Mouse (Mus musculus) midbrain, postnatal 0 days (tissue): ENCODE measurements around the gene Nkap. TPM values are rescaled to one million over a fixed set of nuclear protein-coding genes. Genes with fewer than 3 reads are reported as not detected.
"Not testable (repeated sequence)": the region's sequence is repeated elsewhere in the genome, so short reads cannot be mapped to it uniquely, and the experiment has no call there.

Experiments used
- ATAC-seq: fragments of 200-750 bp; cut with Nextera tagmentation; 2 replicates; pipeline ENCODE4 v1.8.0; 2017; ENCODE audit warnings: moderate number of reproducible peaks, mild to moderate bottlenecking, moderate TSS enrichment, moderate library complexity; ENCODE audit not compliant: low FRiP score
- DNase-seq: peaks from one replicate; pipeline ENCODE4 v3.0.0-alpha.2; 2015; ENCODE audit warnings: low spot score
- H3K27ac ChIP-seq: fragments of 300-500 bp; sonication (generic); 2 replicates; pipeline ENCODE4 v1.5.1; 2014; ENCODE audit warnings: low read depth, mild to moderate bottlenecking, low read length, mixed read lengths
- H3K27me3 ChIP-seq: fragments of 300-500 bp; sonication (generic); 2 replicates; pipeline ENCODE4 v1.6.1; 2014; ENCODE audit warnings: low read length, control low read depth, mixed read lengths; ENCODE audit not compliant: insufficient read depth
- H3K36me3 ChIP-seq: fragments of 300-500 bp; sonication (generic); 2 replicates; pipeline ENCODE4 v1.6.1; 2014; ENCODE audit warnings: low read length, control low read depth, mixed read lengths; ENCODE audit not compliant: insufficient read depth
- H3K4me1 ChIP-seq: fragments of 300-500 bp; sonication (generic); 2 replicates; pipeline ENCODE4 v1.6.1; 2014; ENCODE audit warnings: mild to moderate bottlenecking, control low read depth, antibody characterized with exemption, low read length, mixed read lengths; ENCODE audit not compliant: insufficient read depth
- H3K4me2 ChIP-seq: fragments of 300-500 bp; sonication (generic); 2 replicates; pipeline ENCODE4 v1.6.1; 2014; ENCODE audit warnings: low read depth, mild to moderate bottlenecking, low read length, mixed read lengths; ENCODE audit not compliant: poor library complexity, severe bottlenecking
- H3K4me3 ChIP-seq: fragments of 300-500 bp; sonication (generic); 2 replicates; pipeline ENCODE4 v1.5.1; 2014; ENCODE audit warnings: low read depth, mild to moderate bottlenecking, low read length, moderate library complexity
- H3K9ac ChIP-seq: fragments of 300-500 bp; sonication (generic); replicated peaks from 2 replicates; pipeline ENCODE4 v1.6.1; 2014; ENCODE audit warnings: mild to moderate bottlenecking, low read length, moderate library complexity, mixed read lengths; ENCODE audit not compliant: poor library complexity, severe bottlenecking
- H3K9me3 ChIP-seq: fragments of 300-500 bp; sonication (generic); 2 replicates; pipeline ENCODE4 v1.6.1; 2016; ENCODE audit warnings: low read length, control low read depth
- CTCF ChIP-seq: IDR thresholded peaks from 2 replicates; pipeline ENCODE4 v1.5.1; 2016; ENCODE audit warnings: antibody characterized with exemption, mild to moderate bottlenecking
- WGBS: fragments of 180-500 bp; shearing (Covaris S2); extraction: QIAGEN DNeasy Blood & Tissue Kit; methylation state at CpG from one replicate; pipeline ENCODE4 v1.1.7; 2014; 5-methylcytosine and 5-hydroxymethylcytosine counted together
- polyA plus RNA-seq: library from polyadenylated mRNA; unstranded; fragments of >200 nt; fragmentation: Nextera tagmentation; extraction: Ambion mirVana; gene quantifications from 2 replicates; pipeline ENCODE4 v1.2.1, GENCODE M21; 2015
- total RNA-seq: library from RNA; depleted of rRNA; stranded (reverse); fragments of >200 nt; gene quantifications from 2 replicates; pipeline ENCODE4 v1.2.3, GENCODE M21; 2014

The Nkap gene
- total and polyA plus RNA-seq, 2 experiments from 2014 or later = 28.2 to 31.8 TPM

DNA sequence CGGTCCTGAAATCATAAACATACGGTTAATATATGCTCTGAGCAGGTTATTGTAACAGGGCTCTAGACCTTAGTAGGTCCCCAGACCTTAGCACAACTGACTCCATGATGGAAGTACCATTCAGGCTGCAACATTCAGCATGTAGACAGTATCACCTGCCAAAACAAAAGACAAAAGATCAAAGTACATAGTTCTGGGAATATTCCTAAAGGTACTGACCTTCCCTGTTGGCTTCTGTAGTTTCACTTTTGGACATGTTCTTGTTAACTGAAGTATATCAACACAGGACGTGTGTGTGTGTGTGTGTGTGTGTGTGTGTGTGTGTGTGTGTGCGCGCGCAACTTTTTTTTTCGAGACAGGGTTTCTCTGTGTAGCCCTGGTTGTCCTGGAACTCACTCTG is 1.1 kb upstream of the Nkap start:
- H3K9me3 ChIP-seq = no peaks in the 10 kb centered on the region
- no peak overlapping the region for H3K27ac ChIP-seq
- ATAC-seq (no peak), DNase-seq (no peak)
- H3K9ac ChIP-seq = no peak overlapping the region
- no peak overlapping the region for H3K4me3 ChIP-seq
- H3K4me2 ChIP-seq = no peak overlapping the region
- no peaks in the 10 kb centered on the region for H3K27me3 ChIP-seq
- over 99% methylated on average over 7 of the region's 7 CpGs for WGBS
- no peaks in the 10 kb centered on the region for H3K4me1 ChIP-seq
- H3K36me3 ChIP-seq = no peaks in the 10 kb centered on the region
- TF ChIP-seq CTCF = no peak

DNA sequence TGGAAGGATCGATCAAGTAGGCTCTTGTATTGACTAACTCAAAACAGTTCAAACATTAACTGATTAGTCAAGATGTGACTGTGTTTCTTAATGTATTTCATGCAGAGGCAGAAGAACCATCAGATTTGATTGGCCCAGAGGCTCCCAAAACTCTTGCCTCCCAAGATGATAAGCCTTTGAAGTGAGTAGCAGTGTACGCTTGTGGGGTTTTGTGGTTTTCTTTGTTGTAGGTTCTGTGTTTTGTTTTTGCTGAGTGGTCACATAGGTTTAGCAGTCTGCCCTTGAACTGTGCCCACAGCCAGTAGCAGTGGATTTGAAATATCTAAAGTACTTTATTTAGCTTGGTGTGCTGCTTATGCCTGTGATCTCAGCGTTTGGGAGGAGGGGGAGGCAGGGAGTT is 15.1 kb downstream of the Nkap start:
- Histone ChIP-seq H3K4me2 (no peak overlapping the region), H3K9ac (no peak overlapping the region), H3K4me3 (no peak overlapping the region), H3K4me1 (no peaks in the 10 kb centered on the region), H3K9me3 (no peaks in the 10 kb centered on the region), H3K36me3 (no peaks in the 10 kb centered on the region), H3K27ac (no peak overlapping the region), H3K27me3 (no peaks in the 10 kb centered on the region)
- DNase-seq (no peak), ATAC-seq (no peak)
- WGBS = 88% methylated on average over 3 of the region's 3 CpGs
- TF ChIP-seq CTCF = no peak

- not testable (repeated sequence) for H3K4me2 ChIP-seq
Observed at GRCm38 (mm10) chrX:37144498-37144897, 17.9 kb downstream of the Nkap start.

DNA sequence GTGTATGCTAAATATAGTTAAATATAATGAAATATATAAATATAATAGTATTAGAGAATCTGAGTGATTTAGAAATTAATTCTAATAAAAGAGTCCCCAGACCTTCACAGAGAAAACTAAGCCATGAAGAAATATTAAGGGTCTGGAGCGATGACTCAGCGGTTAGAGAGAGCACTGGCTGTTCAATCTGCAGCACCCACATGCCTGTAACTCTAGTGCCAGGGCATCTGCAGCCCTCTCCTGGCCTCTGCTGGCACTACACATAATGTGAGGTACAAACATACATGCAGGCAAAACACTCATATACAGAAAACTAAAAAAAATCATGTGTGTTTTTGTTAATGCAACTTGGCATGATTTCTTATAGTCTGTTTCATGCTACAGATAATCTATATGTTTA is 18.4 kb downstream of the Nkap start:
- H3K4me3 ChIP-seq = no peak overlapping the region
- no peaks in the 10 kb centered on the region for H3K36me3 ChIP-seq
- no peaks in the 10 kb centered on the region for H3K4me1 ChIP-seq
- ATAC-seq (no peak), DNase-seq (peak; percentile 34)
- H3K9ac ChIP-seq = no peak overlapping the region
- no peaks in the 10 kb centered on the region for H3K27me3 ChIP-seq
- TF ChIP-seq CTCF = peak; percentile 59
- H3K9me3 ChIP-seq = no peaks in the 10 kb centered on the region
- no peak overlapping the region for H3K4me2 ChIP-seq
- WGBS = 74% methylated on average over 2 of the region's 2 CpGs
- H3K27ac ChIP-seq = no peak overlapping the region

More at GRCm38 (mm10) chrX:37144498-37144897, 17.9 kb downstream of the Nkap start:
- H3K4me1 ChIP-seq, H3K9ac ChIP-seq, H3K9me3 ChIP-seq, H3K27ac ChIP-seq, ATAC-seq, H3K4me3 ChIP-seq, DNase-seq, H3K36me3 ChIP-seq, H3K27me3 ChIP-seq: not testable (repeated sequence)
- WGBS = 60% methylated on average over 1 of the region's 4 CpGs

DNA sequence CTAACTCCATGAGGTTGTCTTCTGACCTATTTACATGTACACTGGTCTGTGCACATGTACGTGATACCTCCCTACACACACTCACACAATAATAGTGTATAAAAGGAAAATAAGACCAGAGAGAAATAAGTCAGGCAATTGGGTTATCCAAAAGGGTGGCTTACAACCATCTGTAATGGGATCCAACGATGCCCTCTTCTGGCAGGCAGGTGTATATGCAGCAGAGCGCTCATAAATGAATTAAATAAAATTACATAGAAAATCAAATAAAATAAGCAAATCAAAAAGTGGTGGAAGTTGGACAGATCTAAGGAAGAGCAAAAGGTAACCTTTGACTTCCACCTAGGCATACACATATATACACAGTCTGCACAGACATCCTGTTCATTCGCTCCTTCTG is 31.2 kb downstream of the Nkap start:
- no peaks in the 10 kb centered on the region for H3K36me3 ChIP-seq
- H3K4me1 ChIP-seq = no peaks in the 10 kb centered on the region
- H3K9me3 ChIP-seq = no peaks in the 10 kb centered on the region
- no peak overlapping the region for H3K4me2 ChIP-seq
- peak; percentile 45 for TF ChIP-seq CTCF
- H3K27me3 ChIP-seq = no peaks in the 10 kb centered on the region
- no peak overlapping the region for H3K4me3 ChIP-seq
- no peak overlapping the region for H3K9ac ChIP-seq
- WGBS = 59% methylated on average over 4 of the region's 4 CpGs
- H3K27ac ChIP-seq = no peak overlapping the region
- DNase-seq (no peak), ATAC-seq (no peak)

GRCm38 (mm10) chrX:37161169-37161568 is 34.6 kb downstream of the Nkap start:
- TF ChIP-seq CTCF = no peak
- no peaks in the 10 kb centered on the region for H3K27me3 ChIP-seq
- WGBS = 76% methylated on average over 10 of the region's 10 CpGs
- no peaks in the 10 kb centered on the region for H3K4me1 ChIP-seq
- H3K9ac ChIP-seq = no peak overlapping the region
- ATAC-seq (no peak), DNase-seq (no peak)
- H3K9me3 ChIP-seq = no peaks in the 10 kb centered on the region
- no peaks in the 10 kb centered on the region for H3K36me3 ChIP-seq
- no peak overlapping the region for H3K4me2 ChIP-seq
- H3K27ac ChIP-seq = no peak overlapping the region
- H3K4me3 ChIP-seq = no peak overlapping the region
